Mouse (Mus musculus) granulocyte monocyte progenitor cell, adult 5-6 weeks (primary cell): Measurements from ENCODE around the gene Ppp1r14b. TPM values are rescaled to one million over a fixed set of nuclear protein-coding genes. Genes with fewer than 3 reads are reported as not detected.

Experiments
- ATAC-seq: replicated peaks from 2 replicates; pipeline ENCODE4 v1.8.0; 2016; ENCODE audit warnings: mild to moderate bottlenecking, moderate TSS enrichment, inconsistent platforms; ENCODE audit not compliant: poor library complexity, severe bottlenecking
- total RNA-seq, 2 experiments: library from RNA; stranded (forward) in 1 of 2; stranded (reverse) in 1 of 2; fragments of 200-712, 200-1000 nt in 1 of 2; fragments of >200 nt in 1 of 2; fragmentation: Nextera tagmentation in 1 of 2; gene quantifications; 2 replicates each; pipeline ENCODE4 v1.2.3; 2014 to 2017

Ppp1r14b gene
- total RNA-seq, 2 experiments from 2014 or later: 94.5 to 194 TPM

DNA sequence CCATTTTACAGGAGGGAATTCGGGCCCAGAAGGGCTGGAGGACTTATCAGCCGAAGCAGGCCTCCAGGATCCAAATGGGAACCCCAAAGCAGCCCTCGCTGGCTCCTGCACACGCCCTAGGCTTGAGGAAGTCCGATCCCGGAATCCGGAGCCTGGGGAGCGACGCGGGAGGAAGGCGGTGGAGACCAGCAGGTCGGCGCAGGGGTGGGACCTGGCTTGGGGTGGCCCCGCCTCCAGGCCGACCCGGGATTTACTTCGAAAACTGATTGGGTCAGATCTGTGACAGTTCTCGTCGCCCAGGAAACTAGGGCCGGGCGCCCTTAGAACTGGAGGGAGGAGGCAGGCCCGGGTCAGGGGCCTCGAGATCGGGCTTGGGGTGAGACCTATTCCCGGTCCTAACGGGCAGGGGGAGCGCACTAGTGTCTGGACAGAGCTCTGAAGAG lies 32.5 kb upstream of the Ppp1r14b start, which contains the start of gene Gpr137:
Gene Gpr137, minus strand, starts transcription at position 232 of the 443 bp plus-strand sequence.
- ATAC-seq: peak; percentile 72

DNA sequence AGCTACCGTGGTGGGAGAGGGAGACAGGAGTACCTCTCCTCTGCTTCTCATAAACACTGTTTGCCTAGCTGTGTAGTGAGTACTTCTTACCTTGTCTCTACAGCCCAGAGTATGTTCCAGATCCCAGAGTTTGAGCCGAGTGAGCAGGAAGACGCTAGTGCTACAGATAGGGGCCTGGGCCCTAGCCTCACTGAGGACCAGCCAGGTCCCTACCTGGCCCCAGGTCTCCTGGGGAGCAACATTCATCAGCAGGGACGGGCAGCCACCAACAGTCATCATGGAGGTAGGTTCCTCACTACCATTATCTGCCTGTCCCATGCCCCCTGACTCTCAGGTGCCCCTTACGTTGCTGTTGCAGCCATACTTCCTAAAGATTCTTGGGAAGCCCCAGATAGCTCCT lies 32.0 kb upstream of the Ppp1r14b start:
- ATAC-seq: no peak

DNA sequence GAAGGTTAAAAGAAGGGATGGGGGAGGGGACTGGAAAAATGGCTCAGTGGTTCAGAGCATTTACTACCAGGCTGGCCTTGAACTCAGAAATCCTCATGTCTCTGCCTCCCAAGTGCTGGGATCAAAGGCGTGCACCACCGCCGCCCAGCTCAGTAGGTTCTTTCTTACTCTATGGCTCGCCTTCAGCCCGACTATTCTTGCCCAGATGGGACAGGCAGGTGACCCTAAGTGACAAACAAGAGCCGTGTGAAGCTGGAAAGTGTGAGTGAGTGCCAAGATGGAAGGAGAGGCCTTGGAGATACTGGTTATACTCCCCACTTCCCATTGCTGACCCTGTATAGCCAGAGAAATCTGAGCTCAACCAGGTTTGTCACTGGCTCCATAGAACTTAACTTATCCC lies 31.1 kb upstream of the Ppp1r14b start:
- no peak for ATAC-seq

DNA sequence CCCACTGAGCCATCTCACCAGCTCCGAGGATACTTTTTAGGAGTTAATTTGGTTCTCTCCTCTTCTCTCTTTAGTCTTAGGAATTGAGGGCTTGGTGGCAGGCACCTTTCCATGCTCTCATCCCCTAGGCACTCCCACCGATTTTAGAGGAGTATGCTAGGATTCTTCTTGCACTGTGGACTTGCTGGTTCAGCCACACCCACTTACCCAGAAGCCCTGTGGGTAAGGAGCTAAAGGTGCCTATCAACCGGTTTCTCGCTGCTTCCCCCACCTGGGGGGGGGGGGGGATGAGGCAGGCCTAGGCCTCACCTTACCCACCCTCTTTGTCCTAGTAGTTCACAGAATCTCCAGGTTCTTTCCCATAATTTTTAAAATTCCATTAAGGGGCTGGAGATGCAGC lies 27.0 kb upstream of the Ppp1r14b start:
- ATAC-seq: no peak

DNA sequence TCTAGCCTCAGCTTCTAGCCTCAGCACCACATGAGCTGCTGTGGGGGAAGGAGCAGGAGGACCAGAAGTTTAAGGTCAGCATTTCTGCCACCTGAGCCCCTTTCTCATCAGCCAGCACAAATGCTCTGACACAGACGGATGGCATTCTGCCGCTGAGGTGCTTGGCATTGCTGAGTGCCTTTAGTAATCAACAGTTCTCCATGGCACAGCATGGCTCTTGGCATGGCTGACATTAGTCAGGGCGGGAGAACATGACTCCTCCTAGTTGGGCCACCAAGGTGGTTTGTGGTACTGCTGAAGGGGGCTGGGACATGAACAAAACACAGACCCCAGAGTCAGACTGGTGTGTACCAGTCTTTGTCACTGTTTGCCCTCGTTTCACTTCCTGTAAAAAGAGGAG lies 26.6 kb upstream of the Ppp1r14b start:
- ATAC-seq: no peak

DNA sequence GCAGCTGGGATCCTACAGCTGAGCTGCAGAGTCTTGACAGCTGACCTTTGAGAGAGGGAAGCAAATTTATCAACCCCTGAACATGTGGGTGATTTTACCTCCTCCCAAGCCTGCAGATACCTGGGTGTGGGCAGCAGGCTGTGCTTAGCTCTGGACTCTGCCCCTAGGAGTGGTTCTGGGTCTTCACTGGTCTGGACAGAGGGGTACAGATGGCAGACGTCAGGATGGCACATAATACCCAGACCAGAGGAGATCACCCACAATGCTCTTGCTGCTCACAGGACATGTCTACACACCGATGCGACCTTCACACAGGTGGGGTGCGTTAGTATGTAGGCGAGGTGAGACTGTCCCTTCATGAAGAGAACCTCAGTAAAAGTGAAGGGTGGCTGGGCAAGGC lies 25.2 kb upstream of the Ppp1r14b start:
- ATAC-seq: no peak

DNA sequence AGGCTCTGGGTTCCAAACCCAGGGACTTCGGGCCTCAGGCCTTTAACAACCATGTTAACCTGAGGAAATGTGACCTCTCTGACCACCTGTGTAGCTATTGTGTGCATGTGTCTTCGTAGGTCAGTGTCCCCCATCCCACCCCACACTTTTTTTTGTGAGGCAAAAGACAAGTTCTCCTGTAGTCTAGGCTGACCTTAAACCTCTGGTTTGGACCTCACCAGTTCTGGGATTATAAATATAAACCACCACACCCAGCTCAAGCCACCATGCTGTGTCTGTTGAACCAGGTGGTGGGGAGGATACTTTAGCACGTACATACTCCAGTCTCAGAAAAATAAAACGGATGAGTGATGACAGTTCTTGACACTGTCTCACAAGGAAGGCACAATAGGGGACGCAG lies 24.8 kb upstream of the Ppp1r14b start:
- ATAC-seq: no peak

DNA sequence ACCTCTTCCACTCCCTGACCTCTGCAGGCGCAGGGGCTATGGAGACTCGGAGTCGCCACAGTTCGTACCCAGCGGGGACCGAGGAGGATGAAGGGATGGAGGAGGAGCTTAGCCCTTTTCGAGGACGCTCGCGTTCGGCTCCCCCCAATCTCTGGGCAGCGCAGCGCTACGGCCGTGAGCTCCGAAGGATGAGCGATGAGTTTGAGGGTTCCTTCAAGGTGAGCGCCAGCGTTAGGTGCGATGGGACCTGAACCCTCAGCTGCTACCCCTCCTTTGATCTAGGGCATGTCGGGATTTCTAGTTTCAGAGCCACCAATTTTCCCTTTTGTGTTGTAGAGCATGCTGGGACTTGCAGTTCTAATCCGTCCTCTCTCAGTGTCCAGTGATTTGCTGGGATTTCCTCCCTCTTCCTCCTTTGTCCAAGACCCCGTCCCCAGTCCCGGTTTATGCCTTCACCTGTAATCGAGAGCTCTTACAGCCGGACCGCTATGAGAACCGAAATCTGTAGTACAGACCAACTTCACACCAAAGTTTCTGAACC lies 24.1 kb upstream of the Ppp1r14b start:
- 0 out of 2 replicates have a peak, but pooled peaks have one; percentile 12 for ATAC-seq

DNA sequence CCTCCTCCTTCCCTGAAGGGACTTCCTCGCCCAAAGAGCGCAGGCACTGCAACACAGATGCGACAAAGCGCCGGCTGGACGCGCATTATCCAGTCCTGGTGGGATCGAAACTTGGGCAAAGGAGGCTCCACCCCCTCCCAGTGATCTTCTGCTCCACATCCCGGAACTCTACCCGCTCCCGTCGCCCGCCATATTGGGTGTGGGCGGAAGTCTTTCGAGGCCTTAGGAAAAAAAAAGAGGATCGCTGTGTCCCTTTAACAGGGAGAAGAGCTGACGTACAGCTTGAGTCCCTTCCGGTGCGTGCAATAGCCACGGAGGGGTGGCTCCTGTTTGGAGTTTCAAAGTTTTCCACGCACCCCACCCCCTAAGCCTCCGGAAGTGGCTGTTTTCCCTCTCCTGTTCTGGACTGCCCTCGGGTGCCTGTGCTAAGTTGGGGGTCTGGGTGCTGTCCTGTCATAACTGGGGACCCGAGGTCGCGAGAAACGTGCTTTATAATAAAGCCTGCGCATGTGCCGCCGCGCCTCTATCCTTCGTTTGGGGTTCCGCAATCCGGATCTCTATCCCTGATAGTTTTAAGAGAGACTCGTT lies 23.3 kb upstream of the Ppp1r14b start:
- ATAC-seq: peak; percentile 84

DNA sequence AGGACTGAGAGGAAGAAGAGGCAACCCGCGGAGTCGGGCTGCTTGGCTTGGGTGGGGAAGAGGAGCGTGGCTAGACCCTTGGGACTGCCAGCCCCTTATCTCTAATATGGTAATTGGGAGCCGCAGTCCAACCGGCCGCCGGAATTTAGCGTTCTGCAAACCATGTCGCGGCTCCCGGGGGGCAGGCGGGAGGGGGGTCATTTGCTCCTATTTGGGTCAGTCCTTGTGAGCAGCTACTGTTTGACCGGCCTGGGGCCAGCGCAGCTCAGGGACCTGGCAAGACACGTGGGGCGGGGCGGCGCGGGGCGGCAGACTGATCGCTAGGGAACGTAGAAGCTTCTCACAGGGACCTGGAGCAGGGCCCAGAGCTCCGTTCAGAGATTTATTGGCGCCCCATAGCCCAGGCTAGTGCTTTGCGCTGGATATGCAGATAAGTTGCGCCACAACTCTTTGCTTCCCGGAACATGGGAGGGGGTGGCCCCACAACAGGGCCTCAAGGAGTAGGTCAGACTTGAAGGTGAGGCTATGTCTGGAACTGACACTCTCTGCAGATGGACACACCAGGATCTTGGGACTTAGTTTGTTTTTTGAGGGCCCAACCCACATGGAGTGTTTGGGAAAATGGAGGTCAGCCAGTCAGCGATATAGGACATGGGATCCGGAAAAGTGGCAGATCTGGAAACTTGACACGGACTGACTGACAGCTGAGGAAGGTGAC lies 22.6 kb upstream of the Ppp1r14b start:
- ATAC-seq: peak; percentile 18; the same call in 1 of the 2 replicates

DNA sequence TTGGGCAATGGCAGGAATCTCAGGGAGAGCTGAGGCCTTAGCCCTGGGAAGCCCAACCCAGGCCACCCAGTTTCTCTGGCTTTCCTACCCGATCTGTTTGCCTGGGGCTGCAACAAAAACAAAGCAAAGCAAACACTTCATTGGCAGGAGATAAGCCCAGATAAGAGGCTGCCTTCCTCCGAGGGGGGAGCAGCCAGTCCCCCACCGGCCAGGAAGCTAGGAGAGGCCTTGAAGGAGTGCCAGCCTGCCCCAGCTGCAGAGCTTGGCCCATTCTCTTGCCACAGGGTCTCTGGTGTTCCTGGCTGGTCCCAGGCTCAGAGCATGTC lies 22.1 kb upstream of the Ppp1r14b start:
- no peak for ATAC-seq

DNA sequence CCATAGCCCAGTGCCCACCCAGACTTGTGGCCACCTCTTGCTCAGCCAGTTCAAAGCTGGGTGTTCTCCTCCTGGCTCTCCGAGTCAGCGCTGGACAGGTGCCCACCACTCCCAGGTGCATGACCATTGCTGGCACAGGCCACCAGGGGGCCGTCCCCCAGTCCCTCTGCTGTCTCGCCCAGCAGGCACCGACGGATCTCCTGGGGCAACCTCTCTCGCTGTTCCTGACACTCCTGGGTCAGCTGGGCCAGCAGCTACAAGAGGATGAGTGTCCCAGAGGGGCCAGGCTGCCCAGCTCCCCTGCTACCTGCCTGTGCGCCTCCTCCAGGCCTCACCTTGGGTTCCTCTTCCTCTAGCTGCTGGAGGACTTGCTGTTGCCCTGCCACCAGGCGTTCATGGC lies 20.7 kb upstream of the Ppp1r14b start:
- no peak for ATAC-seq

DNA sequence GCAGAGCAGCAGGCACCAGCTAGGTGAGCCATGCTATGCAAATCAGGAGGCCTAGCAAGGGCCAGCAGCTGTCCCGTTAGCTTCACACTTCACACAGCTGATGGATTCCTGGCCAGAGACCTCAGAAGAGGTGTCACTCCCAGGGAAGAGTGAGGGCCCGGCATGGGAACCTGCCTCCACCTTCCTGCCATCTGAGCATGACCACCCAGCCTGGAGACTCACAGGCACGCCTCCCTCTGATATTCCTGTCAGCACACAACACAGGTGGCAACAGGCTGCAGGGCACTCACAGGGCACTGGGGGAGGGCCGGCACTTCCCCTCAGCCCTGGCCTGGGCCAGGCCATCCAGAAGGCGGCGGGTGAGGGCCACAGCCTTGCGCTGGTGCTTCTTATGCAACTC lies 19.3 kb upstream of the Ppp1r14b start:
- ATAC-seq: no peak

DNA sequence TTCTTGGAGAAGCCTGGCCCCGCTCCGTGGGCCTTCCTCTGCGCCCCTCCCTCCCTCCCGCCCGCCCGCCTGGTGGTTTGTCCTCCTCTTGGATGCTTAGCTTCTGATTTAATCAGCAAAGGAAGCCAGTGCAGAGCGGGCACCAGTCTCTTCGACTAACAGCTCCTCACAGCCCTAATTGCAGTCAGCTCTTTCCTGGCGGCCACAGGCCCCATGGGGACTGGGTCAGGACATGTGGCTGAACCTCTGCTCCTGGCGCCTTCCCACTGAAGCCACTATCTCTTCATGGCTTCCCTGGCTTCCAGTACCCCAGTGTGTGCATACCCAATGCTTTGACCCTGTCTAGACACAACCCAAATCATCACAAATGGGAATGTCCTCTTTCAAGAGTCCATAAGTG lies 18.3 kb upstream of the Ppp1r14b start:
- ATAC-seq: no peak

DNA sequence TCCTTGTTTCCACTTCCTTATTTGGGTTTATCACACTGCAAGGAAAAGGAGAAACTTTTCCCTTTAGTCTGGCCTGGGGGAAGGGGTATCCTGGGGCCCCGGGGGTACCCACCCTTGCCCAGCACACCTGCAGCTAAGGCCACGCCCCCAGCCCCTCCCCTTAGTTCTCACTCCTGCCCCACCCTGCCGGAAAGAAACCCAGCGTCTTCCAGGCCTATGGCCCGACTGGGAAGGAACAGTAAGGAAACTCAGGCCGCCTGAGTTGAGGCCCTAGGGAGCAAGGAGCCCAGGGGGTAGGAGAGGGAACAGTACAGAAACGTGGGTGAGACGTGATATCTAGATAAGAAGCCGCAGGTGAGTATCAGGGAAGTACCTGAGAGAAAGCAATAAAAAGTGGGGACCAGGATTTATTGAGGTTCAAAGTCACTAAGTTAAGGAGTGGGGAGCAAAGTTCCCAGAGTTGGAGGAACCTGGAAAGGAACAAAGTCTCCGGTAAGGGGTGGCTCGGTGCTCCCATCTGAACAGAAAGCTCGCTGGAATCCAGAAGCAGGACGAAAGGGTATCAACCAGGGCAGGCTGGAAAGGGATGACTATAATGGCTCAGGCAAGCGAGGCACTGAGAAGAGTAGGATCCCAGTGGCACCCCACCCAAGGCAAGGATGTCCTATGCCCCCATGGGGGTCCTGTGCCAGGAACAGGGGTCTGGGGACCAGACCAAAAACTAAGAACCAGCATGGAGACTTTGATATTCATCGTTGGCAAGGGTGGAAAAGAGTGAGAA lies 6.1 kb upstream of the Ppp1r14b start:
- ATAC-seq: no peak; the same call in 1 of the 2 replicates

DNA sequence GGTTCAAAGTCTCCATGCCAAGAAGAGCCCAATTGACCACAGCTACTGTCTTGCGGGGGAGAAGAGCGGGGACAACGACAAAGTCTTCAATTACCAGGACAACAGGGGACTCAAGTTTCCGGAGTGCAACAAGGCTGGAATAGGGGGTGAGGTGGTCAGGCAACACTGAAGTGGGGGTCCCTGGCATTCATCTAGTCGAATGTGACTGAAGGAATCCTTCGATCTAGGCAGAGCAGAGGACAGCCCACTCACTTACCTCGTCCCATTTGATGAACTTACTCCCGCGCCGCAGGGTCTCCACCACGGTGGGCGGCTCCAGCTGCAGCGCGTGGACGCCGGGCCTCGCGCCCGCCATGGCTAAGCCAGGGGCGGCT lies 5.5 kb upstream of the Ppp1r14b start:
- ATAC-seq: no peak

DNA sequence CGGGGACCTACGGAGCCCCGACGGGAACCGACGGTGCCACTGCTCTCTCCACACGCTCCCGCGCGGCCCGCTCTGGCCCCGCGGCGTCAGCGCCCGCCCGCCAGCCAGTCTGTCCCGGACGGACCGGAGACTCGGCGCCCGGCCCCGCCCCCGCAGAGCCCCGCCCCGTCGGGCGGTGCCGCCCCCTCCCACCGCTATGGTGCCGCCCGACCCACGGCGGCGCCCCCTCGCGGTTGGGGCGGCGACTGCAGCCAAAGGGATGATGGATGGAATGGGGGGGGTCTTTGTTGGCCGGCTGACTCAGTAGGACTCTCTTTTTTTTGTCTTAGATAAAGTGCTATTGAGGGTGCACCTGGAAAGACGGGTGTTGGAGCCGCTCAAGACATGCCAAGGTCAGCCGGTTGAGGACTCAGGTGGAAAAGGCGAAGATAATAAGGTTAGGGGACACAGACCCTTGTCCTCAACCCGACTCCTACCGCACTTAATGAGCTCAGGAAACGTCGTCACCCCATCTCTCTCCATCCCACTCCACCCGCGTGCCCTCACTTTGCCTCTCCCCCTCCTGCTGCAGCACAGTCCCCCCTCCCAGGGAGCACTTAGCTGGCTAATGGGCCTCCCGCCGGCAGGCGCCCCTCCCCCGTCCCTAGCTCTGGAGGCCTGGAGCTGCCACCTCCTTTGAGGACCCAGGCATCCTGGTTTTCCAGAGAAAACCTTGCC lies 4.9 kb upstream of the Ppp1r14b start:
- peak; percentile 51 for ATAC-seq

DNA sequence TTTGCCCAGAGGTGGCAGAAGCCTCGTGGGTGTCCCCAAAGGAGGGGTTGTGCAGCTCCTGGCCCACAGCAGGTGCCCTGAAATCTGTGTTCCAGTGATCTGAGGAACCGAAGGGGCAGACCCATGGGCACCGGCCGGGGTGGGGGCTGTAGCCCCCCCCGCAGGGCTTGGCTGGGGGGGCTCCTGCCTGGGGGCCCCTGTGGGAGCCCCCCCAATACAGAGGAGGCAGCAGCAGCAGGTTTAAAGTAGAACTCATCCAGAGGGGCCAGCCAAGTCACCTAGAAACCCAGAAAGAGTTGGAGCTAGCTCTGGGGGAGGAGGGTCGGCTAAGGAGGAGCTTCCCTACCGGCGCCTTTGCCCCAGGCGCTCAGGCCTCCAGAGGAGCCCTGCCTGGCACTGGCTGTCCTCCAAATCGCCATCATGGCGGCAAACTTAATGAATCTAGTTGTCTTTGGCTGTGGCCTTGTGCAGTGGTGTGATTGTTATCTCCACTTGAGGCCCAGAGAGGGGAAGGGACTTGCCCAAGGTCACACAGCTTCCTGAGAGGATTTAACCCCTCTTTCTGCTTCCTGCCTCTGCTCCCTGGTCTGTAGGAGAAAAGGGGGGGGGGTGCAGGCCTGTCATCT lies 4.2 kb upstream of the Ppp1r14b start:
- no peak for ATAC-seq

DNA sequence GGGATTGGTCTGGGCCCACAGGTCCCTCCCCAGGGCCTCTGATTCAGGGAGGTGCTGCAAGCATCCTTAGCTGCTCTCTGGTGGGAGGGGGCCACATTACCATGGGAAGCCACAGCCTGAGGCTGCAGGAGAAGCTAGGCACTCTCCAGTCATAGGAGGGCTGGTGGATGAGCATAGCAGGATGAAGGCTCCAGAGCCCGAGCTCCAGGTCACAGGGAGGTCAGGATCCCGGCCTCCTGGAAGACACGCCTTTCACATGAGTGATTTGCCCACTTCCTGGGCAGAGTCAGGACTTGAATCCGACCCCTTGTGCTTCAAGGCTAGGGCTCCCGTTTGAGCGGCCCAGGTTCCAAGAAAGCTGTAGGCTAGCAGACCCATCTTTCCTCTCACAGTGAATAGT lies 3.1 kb upstream of the Ppp1r14b start:
- ATAC-seq: no peak

DNA sequence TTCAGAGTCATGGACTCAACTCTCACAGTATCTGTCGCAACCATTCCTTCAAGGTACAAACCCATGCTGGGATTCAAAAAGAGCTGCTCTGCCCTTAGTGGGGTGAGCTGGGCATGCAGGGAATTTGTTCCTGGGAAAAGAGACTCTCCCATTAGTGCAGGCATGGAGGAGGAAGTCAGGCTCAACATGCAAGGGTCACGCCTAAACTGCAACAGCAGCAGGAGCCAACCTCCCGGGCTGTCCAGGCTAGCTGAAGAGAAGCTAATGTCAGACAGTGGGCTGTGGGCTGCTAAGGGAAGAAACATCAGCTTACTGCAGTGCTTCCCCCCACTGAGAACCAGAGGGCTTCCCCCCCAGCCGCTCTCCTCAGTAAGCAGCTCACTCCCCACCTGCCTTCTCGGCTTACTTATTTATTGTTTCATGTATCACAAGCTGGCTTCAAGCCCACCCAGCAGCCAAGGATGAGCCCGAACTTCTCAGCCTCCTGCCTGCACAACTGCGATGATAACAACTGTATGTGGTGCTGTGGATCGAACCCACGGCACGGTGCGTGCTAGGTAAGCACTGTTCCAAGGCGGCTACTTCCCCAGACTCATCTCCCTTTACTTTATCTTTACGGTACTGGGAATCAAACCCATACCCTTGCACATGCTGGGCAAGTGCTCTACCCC lies 2.4 kb upstream of the Ppp1r14b start:
- ATAC-seq: no peak
